Mouse (Mus musculus) splenic B cell, adult 2 months (primary cell): ENCODE data around the gene Cwh43.
"Not testable (repeated sequence)": the region's sequence is repeated elsewhere in the genome, so short reads cannot be mapped to it uniquely, and the experiment has no call there.

ENCODE experiments used
- DNase-seq: peaks from one replicate; pipeline ENCODE4 v3.0.0-alpha.2; 2011; ENCODE audit warnings: low read depth, low spot score
- H3K27me3 ChIP-seq: 2 replicates; pipeline ENCODE4 v1.6.1; 2012; ENCODE audit warnings: mild to moderate bottlenecking, low read length, moderate library complexity, mixed read lengths; ENCODE audit not compliant: control insufficient read depth, poor library complexity, insufficient read depth, severe bottlenecking
- H3K36me3 ChIP-seq: 2 replicates; pipeline ENCODE4 v1.6.1; 2012; ENCODE audit warnings: mild to moderate bottlenecking, low read length, moderate library complexity, mixed read lengths; ENCODE audit not compliant: control insufficient read depth, poor library complexity, insufficient read depth, severe bottlenecking

Cwh43 gene

GRCm38 (mm10) chr5:73482381-73482780 is 76.5 kb downstream of the Cwh43 start:
- not testable (repeated sequence) for H3K27me3 ChIP-seq, DNase-seq, H3K36me3 ChIP-seq

GRCm38 (mm10) chr5:73484016-73484615 is 78.2 kb downstream of the Cwh43 start:
- Histone ChIP-seq H3K27me3 (no peaks in the 10 kb centered on the region), H3K36me3 (no peaks in the 10 kb centered on the region)
- DNase-seq = no peak

GRCm38 (mm10) chr5:73486451-73486850 is 80.6 kb downstream of the Cwh43 start:
- peaks cover 2% of the 10 kb centered on the region; the same call in 1 of the 2 replicates for H3K27me3 ChIP-seq
- H3K36me3 ChIP-seq = no peaks in the 10 kb centered on the region
- DNase-seq = no peak

- H3K36me3 ChIP-seq = no peaks in the 10 kb centered on the region
Observed at GRCm38 (mm10) chr5:73489915-73490314, 84.0 kb downstream of the Cwh43 start.

GRCm38 (mm10) chr5:73490596-73491073 is 84.8 kb downstream of the Cwh43 start:
- peaks cover 2% of the 10 kb centered on the region; the same call in 1 of the 2 replicates for H3K27me3 ChIP-seq
- no peaks in the 10 kb centered on the region for H3K36me3 ChIP-seq
- peak; percentile 98 for DNase-seq

More at GRCm38 (mm10) chr5:73489915-73490314, 84.0 kb downstream of the Cwh43 start:
- DNase-seq = no peak
- H3K27me3 ChIP-seq = peaks cover 2% of the 10 kb centered on the region; the same call in 1 of the 2 replicates

- Histone ChIP-seq H3K27me3 (peaks cover 2% of the 10 kb centered on the region; the same call in 1 of the 2 replicates), H3K36me3 (no peaks in the 10 kb centered on the region)
- peak; percentile 33 for DNase-seq
Observed at GRCm38 (mm10) chr5:73491074-73491836, 85.4 kb downstream of the Cwh43 start.

GRCm38 (mm10) chr5:73491837-73492720 is 86.2 kb downstream of the Cwh43 start:
- peak; percentile 75 for DNase-seq
- peaks cover 2% of the 10 kb centered on the region; the same call in 1 of the 2 replicates for H3K27me3 ChIP-seq
- H3K36me3 ChIP-seq = no peaks in the 10 kb centered on the region

GRCm38 (mm10) chr5:73497401-73497800 is 91.5 kb downstream of the Cwh43 start:
- Histone ChIP-seq H3K27me3 (no peaks in the 10 kb centered on the region), H3K36me3 (no peaks in the 10 kb centered on the region)
- no peak for DNase-seq

- Histone ChIP-seq H3K27me3 (no peaks in the 10 kb centered on the region), H3K36me3 (no peaks in the 10 kb centered on the region)
- DNase-seq = no peak
Observed at GRCm38 (mm10) chr5:73498559-73498958, 92.7 kb downstream of the Cwh43 start.

GRCm38 (mm10) chr5:73500867-73501440 is 95.1 kb downstream of the Cwh43 start:
- Histone ChIP-seq H3K27me3 (no peaks in the 10 kb centered on the region), H3K36me3 (no peaks in the 10 kb centered on the region)
- no peak for DNase-seq

GRCm38 (mm10) chr5:73502422-73502821 is 96.5 kb downstream of the Cwh43 start:
- no peak for DNase-seq
- Histone ChIP-seq H3K27me3 (no peaks in the 10 kb centered on the region), H3K36me3 (no peaks in the 10 kb centered on the region)
